Comparison of ENCODE assay signal across 8 mouse cellular contexts in genomic region chr2:13575287-13575801, GRCm38 (mm10). TPM values are rescaled to one million over a fixed set of nuclear protein-coding genes. Genes with fewer than 3 reads are reported as not detected.
DNase-seq lines count a peak whose midpoint lies in the region; ATAC-seq and TF ChIP-seq lines count a peak whose summit lies in the region.

No protein-coding gene starts in this region.

- peak overlapping the region; percentile 91 for H3K27ac ChIP-seq in gastrocnemius, adult 2 months
- H3K27ac ChIP-seq in hindbrain, embryonic 16.5 days (ENCODE audit: low read depth, low read length), result peak overlapping the region; percentile 83

- H3K4me2 ChIP-seq in hindbrain, embryonic 16.5 days (ENCODE audit: low read length), result peak overlapping the region; percentile 91

- DNase-seq in Muller cell, postnatal 12 days (ENCODE audit: inconsistent ontology term), result peak; percentile 75
- peak; percentile 73 to 76 for DNase-seq in cerebellum, postnatal 14 days
- DNase-seq in gastrocnemius, adult 2 months, result peak; percentile 80
- DNase-seq in layer of hippocampus, postnatal 36 days, result peak; percentile 60 to 62
- DNase-seq in lung, postnatal 25 days (ENCODE audit: low spot score), result peak; percentile 76
- DNase-seq in ovary, postnatal 36 days (ENCODE audit: low spot score), result peak; percentile 74
- DNase-seq in thymus, postnatal 36 days, result peak; percentile 76 to 79

- peak overlapping the region; percentile 84 for H3K9ac ChIP-seq in hindbrain, embryonic 16.5 days (ENCODE audit: low read depth, low read length)

- H3K4me1 ChIP-seq in hindbrain, embryonic 16.5 days (ENCODE audit: control insufficient read depth, insufficient read depth, low read depth, low read length), result peaks cover 26% of the 10 kb centered on the region

- H3K4me3 ChIP-seq in gastrocnemius, adult 2 months, result peak overlapping the region; percentile 87
- peak overlapping the region; percentile 85 for H3K4me3 ChIP-seq in hindbrain, embryonic 16.5 days (ENCODE audit: low read length)

- under 1% methylated on average over 13 of the region's 13 CpGs for WGBS in hindbrain, embryonic 16.5 days

- peak; percentile 73 for TF ChIP-seq CTCF in gastrocnemius, adult 2 months (IDR thresholded peaks at IDR 0.05)

- intact Hi-C loops in gastrocnemius, adult 2 months (cut with DNase I), result loop anchor here (5.0 to 10.0 kb wide), 2 partner anchors 181 to 283 kb away; no protein-coding TSS in a partner anchor

- no peaks in the 10 kb centered on the region for H3K9me3 ChIP-seq in hindbrain, embryonic 16.5 days (ENCODE audit: control insufficient read depth, low read length)

- peaks cover 4% of the 10 kb centered on the region for H3K36me3 ChIP-seq in hindbrain, embryonic 16.5 days (ENCODE audit: control insufficient read depth, insufficient read depth, low read length)

- ATAC-seq in hindbrain, embryonic 16.5 days, result no peak

- H3K27me3 ChIP-seq in hindbrain, embryonic 16.5 days (replicated peaks; ENCODE audit: control insufficient read depth, insufficient read depth, low read length), result no peaks in the 10 kb centered on the region

RNA-seq across cellular contexts. Expression of gene Vim, which starts 1.6 kb away (rescaled TPM):
- 100 to 1,000 TPM in 1 of 2 experiments, 10 to 100 TPM in 1; 99.0 to 123 TPM for total RNA-seq in gastrocnemius, adult 2 months (2021)
- polyA plus RNA-seq in hindbrain, embryonic 16.5 days (2015; fragmentation: Nextera tagmentation; extraction: Ambion mirVana), result 374 and 458 TPM in 2 replicates
- 10 to 100 TPM; 50.9 to 65.9 TPM for total RNA-seq in layer of hippocampus, postnatal 36 days (2021)

RNA-seq across cellular contexts. Expression of gene Trdmt1, which starts 30.9 kb away (rescaled TPM):
- total RNA-seq in gastrocnemius, adult 2 months (2021), result 1 to 10 TPM; 3.6 to 6.4 TPM
- 6.7 and 8.6 TPM in 2 replicates for polyA plus RNA-seq in hindbrain, embryonic 16.5 days (2015; fragmentation: Nextera tagmentation; extraction: Ambion mirVana)
- 1 to 10 TPM; 4.8 to 6.2 TPM for total RNA-seq in layer of hippocampus, postnatal 36 days (2021)
